ENCODE assay signal across 17 mouse cellular contexts in genomic region chr3:60098521-60098920, GRCm38 (mm10). TPM values are rescaled to one million over a fixed set of nuclear protein-coding genes. Genes with fewer than 3 reads are reported as not detected.
DNase-seq lines count a peak whose midpoint lies in the region; ATAC-seq lines count a peak whose summit lies in the region.
"Had no signal": no experiment of that assay in that cellular context is flagged by ENCODE, and none has a peak within 500 bp of the region (broad histone marks: within the 10 kb centered on the region; RNA-seq: fewer than 3 reads in every experiment).

No protein-coding gene starts in this region.

- no peak for ATAC-seq in hindbrain, embryonic 11.5 days (ENCODE audit: low FRiP score)

- no peak overlapping the region for H3K4me3 ChIP-seq in hindbrain, embryonic 11.5 days (ENCODE audit: low read depth, low read length)
- H3K4me3 ChIP-seq: embryonic facial prominence, embryonic 12.5 days; heart, embryonic 12.5 days; liver, embryonic 13.5 days had no signal

- no peaks in the 10 kb centered on the region for H3K36me3 ChIP-seq in hindbrain, embryonic 11.5 days (ENCODE audit: control insufficient read depth, insufficient read depth, low read length)
- H3K36me3 ChIP-seq: embryonic facial prominence, embryonic 12.5 days; G1E; heart, embryonic 12.5 days; liver, embryonic 13.5 days had no signal

- H3K27me3 ChIP-seq in hindbrain, embryonic 11.5 days (ENCODE audit: control insufficient read depth, insufficient read depth, low read length) = no peaks in the 10 kb centered on the region
- H3K27me3 ChIP-seq: embryonic facial prominence, embryonic 12.5 days; heart, embryonic 12.5 days; liver, embryonic 13.5 days had no signal

- DNase-seq in kidney, adult 9 months = peak; percentile 36
- DNase-seq in kidney, adult 8-10 months = no peak
- DNase-seq in adipocyte (ENCODE audit: low spot score) = peak; percentile 97
- DNase-seq in lung, adult 18-20 months = peak; percentile 26 to 52
- peak; percentile 67 for DNase-seq in lung, postnatal 36 days
- no peak for DNase-seq in hindbrain, embryonic 11.5 days (ENCODE audit: low spot score)
- DNase-seq in urinary bladder, postnatal 14 days (ENCODE audit: low spot score) = no peak
- DNase-seq: cerebellum, adult 18-20 months; gastrocnemius, postnatal 36 days; heart, postnatal 36 days; kidney, postnatal 4 days; liver, embryonic 13.5 days; thymus, postnatal 36 days had no signal

- no peak overlapping the region for H3K9ac ChIP-seq in hindbrain, embryonic 11.5 days (ENCODE audit: low read depth, low read length)
- H3K9ac ChIP-seq: embryonic facial prominence, embryonic 12.5 days; heart, embryonic 12.5 days; liver, embryonic 13.5 days had no signal

- H3K9me3 ChIP-seq in hindbrain, embryonic 11.5 days (ENCODE audit: control insufficient read depth, low read length) = no peaks in the 10 kb centered on the region
- H3K9me3 ChIP-seq: embryonic facial prominence, embryonic 12.5 days; G1E; heart, embryonic 12.5 days; liver, embryonic 13.5 days had no signal

- H3K4me1 ChIP-seq in hindbrain, embryonic 11.5 days (replicated peaks; ENCODE audit: control insufficient read depth, insufficient read depth, low read length) = no peaks in the 10 kb centered on the region
- H3K4me1 ChIP-seq: embryonic facial prominence, embryonic 12.5 days; heart, embryonic 12.5 days had no signal

- no peak overlapping the region for H3K27ac ChIP-seq in hindbrain, embryonic 11.5 days (ENCODE audit: low read depth, low read length)
- H3K27ac ChIP-seq: embryonic facial prominence, embryonic 12.5 days; liver, embryonic 13.5 days had no signal

- H3K4me2 ChIP-seq in hindbrain, embryonic 11.5 days (replicated peaks; ENCODE audit: low read depth, low read length) = no peak overlapping the region
- H3K4me2 ChIP-seq: embryonic facial prominence, embryonic 12.5 days; heart, embryonic 12.5 days; liver, embryonic 13.5 days; midbrain, embryonic 11.5 days had no signal

- 74% methylated on average over 1 of the region's 1 CpGs for WGBS in hindbrain, embryonic 11.5 days

RNA-seq across cellular contexts. Expression of gene Sucnr1, which starts 16.9 kb away (rescaled TPM):
- 0.18 and 0.36 TPM in 2 replicates for polyA plus RNA-seq in hindbrain, embryonic 11.5 days (2014; fragmentation: Nextera tagmentation; extraction: Ambion mirVana)
- polyA plus RNA-seq: embryonic facial prominence, embryonic 12.5 days; G1E; heart, embryonic 12.5 days had no signal

Comparison
In these comparisons a context has a peak if more than half of its experiments do, and no peak if none do; other contexts are left out.
1. DNase-seq: peak in kidney, adult 9 months (single experiment), adipocyte (single experiment), lung, adult 18-20 months (2 of 2) and lung, postnatal 36 days (single experiment); none in kidney, adult 8-10 months (0 of 2), hindbrain, embryonic 11.5 days (single experiment) and urinary bladder, postnatal 14 days (single experiment).